Mouse (Mus musculus): Measurements from ENCODE around the gene Olfr948.

Olfr948 gene

GRCm38 (mm10) chr9:39325945-39326344 lies at the start of gene Olfr948:
TSS of gene Olfr948 (minus strand) at chr9:39326045.
- DNase-seq (ENCODE audit: low spot score), result no peak

DNA sequence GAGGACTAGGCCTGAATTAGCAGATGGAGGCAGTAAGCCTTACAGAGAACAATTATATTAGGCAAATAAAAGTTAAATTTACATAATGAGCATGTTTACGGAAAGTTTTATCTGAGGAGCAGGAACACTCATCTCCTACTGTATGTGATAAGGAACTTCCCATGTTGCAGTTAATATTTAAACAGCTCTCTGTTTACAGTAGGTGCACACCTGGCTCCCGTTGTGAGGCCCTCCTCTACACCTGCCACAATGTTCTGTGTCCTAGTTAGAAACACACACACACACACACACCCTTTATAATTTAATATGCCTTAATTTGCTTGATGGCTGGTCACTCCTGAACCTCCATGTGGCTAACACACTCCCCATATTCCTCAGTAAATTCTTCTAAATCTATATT lies 38.7 kb downstream of the Olfr948 start:
- no peak for DNase-seq (ENCODE audit: low spot score)

GRCm38 (mm10) chr9:39276718-39277117 lies 49.1 kb downstream of the Olfr948 start, which contains the start of gene Olfr945:
TSS of gene Olfr945 (minus strand) at chr9:39276818.
- no peak for DNase-seq (ENCODE audit: low spot score)
